Mouse (Mus musculus) thymus, postnatal 14 days (tissue): Measurements from ENCODE around the gene Gm21119.
"Not testable (repeated sequence)": the region's sequence is repeated elsewhere in the genome, so short reads cannot be mapped to it uniquely, and the experiment has no call there.

Experiments
- DNase-seq: peaks from one replicate; pipeline ENCODE4 v3.0.0; 2021

Gm21119 gene

GRCm38 (mm10) chr8:20614619-20615018 is at the start of gene Gm21119:
Gene Gm21119, plus strand, starts transcription at chr8:20614919.
- not testable (repeated sequence) for DNase-seq

- DNase-seq = not testable (repeated sequence)
These were observed 48.0 kb upstream of the Gm21119 start for GRCm38 (mm10) chr8:20566753-20567152.

GRCm38 (mm10) chr8:20581081-20581480 is 33.6 kb upstream of the Gm21119 start:
- not testable (repeated sequence) for DNase-seq

- not testable (repeated sequence) for DNase-seq
These were observed 31.9 kb upstream of the Gm21119 start for GRCm38 (mm10) chr8:20582772-20583171.

GRCm38 (mm10) chr8:20588268-20589177 is 26.2 kb upstream of the Gm21119 start:
- not testable (repeated sequence) for DNase-seq

GRCm38 (mm10) chr8:20589178-20589539 is 25.6 kb upstream of the Gm21119 start:
- peak; percentile 21 for DNase-seq

GRCm38 (mm10) chr8:20590117-20590997 is 24.4 kb upstream of the Gm21119 start:
- DNase-seq = peak; percentile 27

GRCm38 (mm10) chr8:20591002-20591401 is 23.7 kb upstream of the Gm21119 start:
- DNase-seq = not testable (repeated sequence)

- not testable (repeated sequence) for DNase-seq
These were observed 21.9 kb upstream of the Gm21119 start for GRCm38 (mm10) chr8:20592732-20593272.

- peak; percentile 52 for DNase-seq
These were observed 20.9 kb upstream of the Gm21119 start for GRCm38 (mm10) chr8:20593841-20594240.

GRCm38 (mm10) chr8:20596081-20596841 is 18.5 kb upstream of the Gm21119 start:
- DNase-seq = peak; percentile 7

- DNase-seq = peak; percentile 46
These were observed 17.6 kb upstream of the Gm21119 start for GRCm38 (mm10) chr8:20596842-20597708.

- DNase-seq = not testable (repeated sequence)
These were observed 16.2 kb upstream of the Gm21119 start for GRCm38 (mm10) chr8:20598300-20599170.

- not testable (repeated sequence) for DNase-seq
These were observed 15.4 kb upstream of the Gm21119 start for GRCm38 (mm10) chr8:20599350-20599749.

- not testable (repeated sequence) for DNase-seq
These were observed 3.9 kb upstream of the Gm21119 start for GRCm38 (mm10) chr8:20610856-20611255.

GRCm38 (mm10) chr8:20612721-20613120 is 2.0 kb upstream of the Gm21119 start:
- DNase-seq = peak; percentile 4

GRCm38 (mm10) chr8:20630766-20631165 is 16.0 kb downstream of the Gm21119 start:
- peak; percentile 2 for DNase-seq

- not testable (repeated sequence) for DNase-seq
These were observed 23.2 kb downstream of the Gm21119 start for GRCm38 (mm10) chr8:20637931-20638330.

- peak; percentile 3 for DNase-seq
These were observed 28.8 kb downstream of the Gm21119 start for GRCm38 (mm10) chr8:20643536-20643935.

- peak; percentile 31 for DNase-seq
These were observed 38.3 kb downstream of the Gm21119 start for GRCm38 (mm10) chr8:20652976-20653375.
